Mouse (Mus musculus): ENCODE measurements around the gene Ces1e. TPM values are rescaled to one million over a fixed set of nuclear protein-coding genes. Genes with fewer than 3 reads are reported as not detected.
"Not testable (repeated sequence)": the region's sequence is repeated elsewhere in the genome, so short reads cannot be mapped to it uniquely, and the experiment has no call there.

Ces1e gene
- polyA plus RNA-seq, 1 experiment: not detected

DNA sequence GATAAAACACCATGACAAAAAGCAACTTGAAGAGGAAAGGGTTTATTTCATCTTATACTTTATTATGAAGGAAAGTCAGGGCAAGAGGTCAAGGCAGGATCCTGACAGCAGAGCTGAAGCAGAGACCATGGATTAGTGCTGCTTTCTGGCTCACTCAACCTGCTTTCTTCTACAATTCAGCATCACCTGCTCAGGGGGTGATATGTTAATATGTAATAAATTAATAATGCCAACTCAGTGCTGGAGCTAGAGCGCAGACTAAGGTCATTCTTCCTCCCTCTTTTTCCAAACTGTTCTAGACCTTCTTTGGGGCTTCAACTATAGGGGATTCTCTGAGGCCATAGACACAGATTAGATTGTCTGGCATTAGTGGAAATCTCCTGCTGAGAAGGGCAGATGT is 6.3 kb upstream of the Ces1e start:
- 95% methylated on average over 1 of the region's 1 CpGs for WGBS
- Histone ChIP-seq H3K4me1 (ENCODE audit: control insufficient read depth, insufficient read depth, low read length) (no peaks in the 10 kb centered on the region), H3K27ac (ENCODE audit: insufficient read depth, low read depth, low read length) (no peak overlapping the region), H3K4me3 (ENCODE audit: insufficient read depth, low read depth, low read length) (no peak overlapping the region)
- TF ChIP-seq POLR2A (IDR thresholded peaks at IDR 0.05; ENCODE audit: insufficient read depth, low read depth, low read length): no peak
- TF ChIP-seq CTCF (IDR thresholded peaks at IDR 0.05; ENCODE audit: insufficient read depth, low read depth, low read length): no peak

GRCm38 (mm10) chr8:93234706-93235105 is 5.3 kb upstream of the Ces1e start:
- H3K27ac ChIP-seq (ENCODE audit: insufficient read depth, low read depth, low read length): no peak overlapping the region
- H3K4me3 ChIP-seq (ENCODE audit: insufficient read depth, low read depth, low read length): no peak overlapping the region
- no peaks in the 10 kb centered on the region for H3K4me1 ChIP-seq (ENCODE audit: control insufficient read depth, insufficient read depth, low read length)
- TF ChIP-seq CTCF (IDR thresholded peaks at IDR 0.05; ENCODE audit: insufficient read depth, low read depth, low read length): no peak
- TF ChIP-seq POLR2A (IDR thresholded peaks at IDR 0.05; ENCODE audit: insufficient read depth, low read depth, low read length): no peak
- WGBS: 76% methylated on average over 1 of the region's 1 CpGs

GRCm38 (mm10) chr8:93234068-93234467 is 4.6 kb upstream of the Ces1e start:
- Histone ChIP-seq H3K27ac (ENCODE audit: insufficient read depth, low read depth, low read length) (no peak overlapping the region), H3K4me1 (ENCODE audit: control insufficient read depth, insufficient read depth, low read length) (no peaks in the 10 kb centered on the region), H3K4me3 (ENCODE audit: insufficient read depth, low read depth, low read length) (no peak overlapping the region)
- 89% methylated on average over 6 of the region's 6 CpGs for WGBS
- TF ChIP-seq POLR2A (IDR thresholded peaks at IDR 0.05; ENCODE audit: insufficient read depth, low read depth, low read length) (no peak), CTCF (IDR thresholded peaks at IDR 0.05; ENCODE audit: insufficient read depth, low read depth, low read length) (no peak)

DNA sequence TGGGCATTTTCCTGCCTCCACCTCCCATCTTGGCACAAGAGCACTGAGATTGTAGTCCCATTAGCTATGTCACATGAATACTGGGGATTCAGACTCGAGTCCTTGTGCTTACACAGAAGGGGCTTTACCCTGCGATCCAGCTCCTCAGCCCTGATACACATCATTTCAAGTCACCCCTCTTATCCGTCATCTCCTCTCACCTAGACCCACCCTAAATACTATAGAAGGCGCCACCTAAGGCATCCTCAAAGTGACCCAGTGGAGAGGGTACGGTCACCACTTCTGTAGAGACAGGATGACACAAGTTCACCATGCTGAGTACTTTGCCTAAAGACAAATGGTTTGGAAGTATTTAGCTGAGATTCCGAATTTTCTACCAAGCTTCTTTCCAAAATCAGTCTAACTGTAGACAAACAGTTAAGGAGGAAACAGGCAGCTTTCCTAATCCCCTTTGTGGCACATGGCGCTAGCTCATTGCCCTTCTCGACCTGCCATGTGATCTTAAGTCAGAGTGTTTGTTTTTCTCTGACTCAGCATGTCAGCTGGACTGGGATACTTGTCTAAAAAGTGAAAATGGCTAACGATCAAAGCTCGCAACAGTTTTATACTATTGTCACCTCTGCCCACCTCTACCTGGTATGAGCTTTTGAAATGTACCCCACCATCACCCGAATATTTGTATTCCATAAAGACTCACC is 597 bp downstream of the Ces1e start:
- H3K27ac ChIP-seq (ENCODE audit: insufficient read depth, low read depth, low read length): no peak overlapping the region
- H3K4me3 ChIP-seq (ENCODE audit: insufficient read depth, low read depth, low read length): no peak overlapping the region
- H3K4me1 ChIP-seq (ENCODE audit: control insufficient read depth, insufficient read depth, low read length): no peaks in the 10 kb centered on the region
- TF ChIP-seq CTCF (IDR thresholded peaks at IDR 0.05; ENCODE audit: insufficient read depth, low read depth, low read length) (no peak), POLR2A (IDR thresholded peaks at IDR 0.05; ENCODE audit: insufficient read depth, low read depth, low read length) (no peak)
- 73% methylated on average over 11 of the region's 11 CpGs for WGBS

GRCm38 (mm10) chr8:93226471-93226870 is 2.9 kb downstream of the Ces1e start:
- H3K4me1 ChIP-seq (ENCODE audit: control insufficient read depth, insufficient read depth, low read length); H3K27ac ChIP-seq (ENCODE audit: insufficient read depth, low read depth, low read length); H3K4me3 ChIP-seq (ENCODE audit: insufficient read depth, low read depth, low read length): not testable (repeated sequence)
- WGBS: 96% methylated on average over 1 of the region's 1 CpGs

- TF ChIP-seq CTCF (IDR thresholded peaks at IDR 0.05; ENCODE audit: insufficient read depth, low read depth, low read length) (no peak), POLR2A (IDR thresholded peaks at IDR 0.05; ENCODE audit: insufficient read depth, low read depth, low read length) (no peak)
- no peak overlapping the region for H3K4me3 ChIP-seq (ENCODE audit: insufficient read depth, low read depth, low read length)
- 82% methylated on average over 3 of the region's 3 CpGs for WGBS
- H3K27ac ChIP-seq (ENCODE audit: insufficient read depth, low read depth, low read length): no peak overlapping the region
- H3K4me1 ChIP-seq (ENCODE audit: control insufficient read depth, insufficient read depth, low read length): no peaks in the 10 kb centered on the region; the same call in 1 of the 2 replicates
Measured at GRCm38 (mm10) chr8:93221896-93222295, 7.5 kb downstream of the Ces1e start.

DNA sequence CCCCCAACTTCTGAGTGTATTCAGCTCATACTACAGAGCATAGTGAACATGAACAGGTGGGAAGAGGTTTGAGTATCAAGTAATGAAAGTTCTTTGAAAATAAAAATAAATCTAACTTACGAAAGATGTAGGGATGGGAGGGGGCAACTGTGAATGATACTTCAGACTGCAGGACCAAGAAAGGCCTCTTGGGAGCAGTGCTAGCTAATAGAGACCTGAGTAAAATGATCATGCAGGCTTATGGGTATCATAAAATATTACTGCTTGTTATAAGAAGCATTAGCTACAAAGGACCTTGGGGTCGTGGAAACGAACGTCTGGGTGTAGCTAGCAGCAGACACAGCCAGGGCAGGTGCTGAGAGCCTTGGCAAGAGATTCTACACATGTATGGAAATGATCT is 11.6 kb downstream of the Ces1e start:
- Histone ChIP-seq H3K4me1 (ENCODE audit: control insufficient read depth, insufficient read depth, low read length) (no peaks in the 10 kb centered on the region; the same call in 1 of the 2 replicates), H3K27ac (ENCODE audit: insufficient read depth, low read depth, low read length) (no peak overlapping the region), H3K4me3 (ENCODE audit: insufficient read depth, low read depth, low read length) (no peak overlapping the region)
- no peak for TF ChIP-seq CTCF (IDR thresholded peaks at IDR 0.05; ENCODE audit: insufficient read depth, low read depth, low read length)
- no peak for TF ChIP-seq POLR2A (IDR thresholded peaks at IDR 0.05; ENCODE audit: insufficient read depth, low read depth, low read length)
- WGBS: 81% methylated on average over 4 of the region's 4 CpGs

DNA sequence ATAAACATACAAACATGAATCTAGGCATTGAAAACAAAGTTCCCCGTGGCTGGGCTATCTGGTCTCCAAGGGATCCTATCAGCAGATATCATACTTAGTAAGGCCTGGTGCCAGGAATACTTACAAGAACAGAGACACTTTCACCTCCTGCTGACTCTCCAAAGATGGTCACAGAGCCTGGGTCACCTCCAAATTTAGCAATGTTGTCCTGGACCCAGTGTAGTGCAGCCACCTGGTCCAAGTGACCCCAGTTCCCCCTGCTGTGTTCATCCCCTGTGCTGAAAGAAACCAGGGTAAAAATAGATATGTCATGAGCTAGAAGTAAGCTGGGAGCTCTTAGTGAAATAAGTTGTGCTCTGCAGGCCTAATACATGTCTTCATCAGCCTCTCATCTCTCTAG is 12.0 kb downstream of the Ces1e start:
- H3K4me3 ChIP-seq (ENCODE audit: insufficient read depth, low read depth, low read length): no peak overlapping the region
- H3K4me1 ChIP-seq (ENCODE audit: control insufficient read depth, insufficient read depth, low read length): no peaks in the 10 kb centered on the region; the same call in 1 of the 2 replicates
- no peak overlapping the region for H3K27ac ChIP-seq (ENCODE audit: insufficient read depth, low read depth, low read length)
- WGBS: 76% methylated on average over 1 of the region's 1 CpGs
- TF ChIP-seq CTCF (IDR thresholded peaks at IDR 0.05; ENCODE audit: insufficient read depth, low read depth, low read length) (no peak), POLR2A (IDR thresholded peaks at IDR 0.05; ENCODE audit: insufficient read depth, low read depth, low read length) (no peak)

GRCm38 (mm10) chr8:93211091-93211490 is 18.3 kb downstream of the Ces1e start:
- TF ChIP-seq POLR2A (IDR thresholded peaks at IDR 0.05; ENCODE audit: insufficient read depth, low read depth, low read length): no peak
- TF ChIP-seq CTCF (IDR thresholded peaks at IDR 0.05; ENCODE audit: insufficient read depth, low read depth, low read length): no peak
- Histone ChIP-seq H3K4me1 (ENCODE audit: control insufficient read depth, insufficient read depth, low read length) (no peaks in the 10 kb centered on the region), H3K4me3 (ENCODE audit: insufficient read depth, low read depth, low read length) (no peak overlapping the region), H3K27ac (ENCODE audit: insufficient read depth, low read depth, low read length) (no peak overlapping the region)

DNA sequence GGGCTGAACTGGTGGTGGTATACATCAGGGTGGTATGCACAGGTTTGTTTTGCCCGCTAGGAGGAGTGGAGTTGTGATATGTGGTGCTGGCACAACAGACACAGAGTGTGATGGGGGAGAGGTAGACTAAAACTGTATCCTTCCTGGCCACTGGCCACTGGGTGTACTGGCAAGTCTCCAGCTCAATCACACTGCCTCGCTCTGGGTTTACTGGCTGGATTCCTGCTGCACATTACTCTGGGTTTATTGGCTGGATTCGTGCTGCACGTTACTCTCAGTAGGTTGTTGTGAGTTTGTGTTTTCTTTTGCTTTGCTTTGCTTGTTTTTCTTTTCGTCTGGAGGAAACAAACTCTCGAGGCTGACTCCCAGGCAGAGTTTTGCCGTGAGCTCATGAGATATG is 30.3 kb downstream of the Ces1e start:
- not testable (repeated sequence) for H3K4me1 ChIP-seq (ENCODE audit: control insufficient read depth, insufficient read depth, low read length)
- 22% methylated on average over 7 of the region's 7 CpGs for WGBS

More for the DNA sequence above, 30.3 kb downstream of the Ces1e start:
- H3K4me3 ChIP-seq (ENCODE audit: insufficient read depth, low read depth, low read length); H3K27ac ChIP-seq (ENCODE audit: insufficient read depth, low read depth, low read length): not testable (repeated sequence)
